Mouse (Mus musculus): ENCODE measurements around the gene Soga1. TPM values are rescaled to one million over a fixed set of nuclear protein-coding genes. Genes with fewer than 3 reads are reported as not detected.

The Soga1 gene
- polyA plus RNA-seq, 2 experiments from 2014 or later, result 0.16 TPM; not detected in 1

- ATAC-seq, result peak; percentile 54
These were observed 99.0 kb downstream of the Soga1 start for GRCm38 (mm10) chr2:156980059-156980458.

- ATAC-seq, result no peak
These were observed 102.3 kb downstream of the Soga1 start for GRCm38 (mm10) chr2:156976711-156977110.

GRCm38 (mm10) chr2:156974967-156975366 is 104.1 kb downstream of the Soga1 start:
- ATAC-seq, result peak; percentile 63

GRCm38 (mm10) chr2:156973316-156974100 is 105.5 kb downstream of the Soga1 start:
- ATAC-seq, result no peak

- ATAC-seq, result peak; percentile 43
These were observed 108.8 kb downstream of the Soga1 start for GRCm38 (mm10) chr2:156970253-156970652.

GRCm38 (mm10) chr2:156968501-156968900 is 110.6 kb downstream of the Soga1 start:
- no peak for ATAC-seq

- ATAC-seq, result peak; percentile 77
These were observed 111.7 kb downstream of the Soga1 start for GRCm38 (mm10) chr2:156967388-156967787.

Other genes with a start within 250 kb of the Soga1 start
- gene Tgif2, start 239.2 kb downstream of the Soga1 start, polyA plus RNA-seq (2017; shearing (Covaris generic)), result 10 to 100 TPM; 10.4 to 14.6 TPM
- gene 4930518I15Rik, start 221.3 kb downstream of the Soga1 start, polyA plus RNA-seq (2017; shearing (Covaris generic)), result 10 to 100 TPM; 25.0 to 27.3 TPM
- gene Rab5if, start 216.1 kb downstream of the Soga1 start, polyA plus RNA-seq (2017; shearing (Covaris generic)), result 1 to 10 TPM; 5.1 to 5.4 TPM
- 10 to 100 TPM; 68.5 to 86.7 TPM for gene Sla2, start 192.1 kb downstream of the Soga1 start, polyA plus RNA-seq (2017; shearing (Covaris generic))
- gene Ndrg3, start 87.2 kb downstream of the Soga1 start, polyA plus RNA-seq (2017; shearing (Covaris generic)), result 100 to 1,000 TPM; 155 to 181 TPM
- 10 to 100 TPM; 10.8 to 16.6 TPM for gene Dsn1, start 72.1 kb downstream of the Soga1 start, polyA plus RNA-seq (2017; shearing (Covaris generic))
- gene Tldc2, start 7.8 kb upstream of the Soga1 start, polyA plus RNA-seq (2017; shearing (Covaris generic)), result not detected
- gene Samhd1, start 56.0 kb upstream of the Soga1 start, polyA plus RNA-seq (2017; shearing (Covaris generic)), result 100 to 1,000 TPM; 611 to 673 TPM
- gene Rbl1, start 125.3 kb upstream of the Soga1 start, polyA plus RNA-seq (2017; shearing (Covaris generic)), result 10 to 100 TPM; 19.3 to 23.4 TPM
- gene Rpn2, start 199.8 kb upstream of the Soga1 start, polyA plus RNA-seq (2017; shearing (Covaris generic)), result 100 to 1,000 TPM; 208 to 271 TPM
- gene Mroh8, start 200.3 kb upstream of the Soga1 start, polyA plus RNA-seq (2017; shearing (Covaris generic)), result not detected

Data from CD4-positive, CD25-positive, alpha-beta regulatory T cell, adult 4 months (primary cell).